ENCODE assay signal across 9 mouse cellular contexts in the genomic region with DNA sequence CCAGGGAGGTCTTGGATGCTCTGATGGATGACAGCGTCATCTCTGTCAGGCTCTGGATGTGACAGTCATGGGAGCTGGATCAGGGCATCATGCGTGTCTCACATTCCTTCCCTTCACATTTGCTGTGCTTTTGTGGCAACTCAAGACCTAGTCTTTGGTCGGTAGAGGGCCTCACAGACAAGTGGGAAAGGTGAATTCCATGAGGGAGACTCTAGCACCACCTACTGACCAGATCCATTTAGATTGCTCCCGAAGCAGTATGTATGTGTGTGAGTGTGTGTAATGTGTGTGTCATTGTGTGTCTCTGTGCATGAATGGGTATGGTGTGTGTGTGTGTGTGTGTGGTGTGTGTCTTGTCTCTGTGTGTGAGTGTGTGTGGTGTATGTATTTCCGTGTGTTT. TPM values are rescaled to one million over a fixed set of nuclear protein-coding genes. Genes with fewer than 3 reads are reported as not detected.
A peak's percentile ranks its signal among the peaks of the same experiment; 100 is the strongest.
DNase-seq lines count a peak whose midpoint lies in the region; ATAC-seq and TF ChIP-seq lines count a peak whose summit lies in the region.
"Had no signal": no experiment of that assay in that cellular context is flagged by ENCODE, and none has a peak within 500 bp of the region (broad histone marks: within the 10 kb centered on the region; RNA-seq: fewer than 3 reads in every experiment).

No protein-coding gene starts in this region.

- in situ Hi-C loops in CH12.LX (cut with MboI; ENCODE audit: low pct_ligation_motif_present, low pct_unique_long_range_greater_than_20kb, low sequenced_read_pairs): loop anchor here (5.0 kb wide), 1 partner anchor 97 kb away; no protein-coding TSS in a partner anchor

- TF ChIP-seq CTCF in CH12.LX (conservative IDR thresholded peaks at IDR 0.05 in 1 of 2, IDR thresholded peaks at IDR 0.05 in 1 of 2; ENCODE audit: low read depth in 2 of 2, low read length in 2 of 2): peak; percentile 59 to 100
- peak; percentile 100 for TF ChIP-seq CTCF in lung, postnatal 0 days (IDR thresholded peaks at IDR 0.05)
- TF ChIP-seq CTCF in testis, adult 2 months (IDR thresholded peaks at IDR 0.05; ENCODE audit: control insufficient read depth, insufficient read depth, insufficient replicate concordance, low read depth, low read length): peak; percentile 35; the same call in 1 of the 2 replicates

- H3K79me2 ChIP-seq in CH12.LX (replicated peaks; ENCODE audit: control insufficient read depth, extremely low read depth, insufficient read depth, poor library complexity, severe bottlenecking): no peaks in the 10 kb centered on the region

- no peak overlapping the region for H3K9ac ChIP-seq in CH12.LX (ENCODE audit: insufficient read depth, low read depth)
- no peak overlapping the region for H3K9ac ChIP-seq in heart, embryonic 16.5 days (ENCODE audit: low read length)
- no peak overlapping the region for H3K9ac ChIP-seq in lung, postnatal 0 days (replicated peaks; ENCODE audit: low read depth)
- H3K9ac ChIP-seq: limb, embryonic 13.5 days had no signal

- peak; percentile 41; the same call in 1 of the 2 replicates for ATAC-seq in heart, embryonic 16.5 days (replicated peaks; ENCODE audit: extremely low read depth, insufficient read depth, low FRiP score)
- ATAC-seq in lung, postnatal 0 days: peak; percentile 59

- H3K9me3 ChIP-seq in CH12.LX (replicated peaks; ENCODE audit: low read length): no peaks in the 10 kb centered on the region
- no peaks in the 10 kb centered on the region for H3K9me3 ChIP-seq in heart, embryonic 16.5 days (replicated peaks; ENCODE audit: control insufficient read depth, low read length)
- no peaks in the 10 kb centered on the region for H3K9me3 ChIP-seq in lung, postnatal 0 days (ENCODE audit: low read length)
- H3K9me3 ChIP-seq: limb, embryonic 13.5 days had no signal

- dilution Hi-C loops in CH12.LX (cut with MboI; ENCODE audit: extremely low pct_ligation_motif_present, extremely low pct_unique_long_range_greater_than_20kb, low sequenced_read_pairs): no loop called here

- H3K36me3 ChIP-seq in CH12.LX (replicated peaks in 1 of 2; ENCODE audit: control insufficient read depth in 1 of 2, insufficient read depth in 1 of 2, low read length in 1 of 2): no peaks in the 10 kb centered on the region
- H3K36me3 ChIP-seq in heart, embryonic 16.5 days (ENCODE audit: control insufficient read depth, insufficient read depth): 0 out of 2 replicates have a peak, but pooled peaks cover 3% of the 10 kb centered on the region
- no peaks in the 10 kb centered on the region for H3K36me3 ChIP-seq in lung, postnatal 0 days (ENCODE audit: insufficient read depth, low read length)
- no peaks in the 10 kb centered on the region for H3K36me3 ChIP-seq in testis, adult 2 months (ENCODE audit: control insufficient read depth, insufficient read depth, low read length)

- H3K4me1 ChIP-seq in CH12.LX (ENCODE audit: control insufficient read depth in 1 of 2, insufficient read depth in 2 of 2): 0 out of 4 replicates have a peak, but pooled peaks cover 0 to 4% of the 10 kb centered on the region in 2 experiments
- H3K4me1 ChIP-seq in heart, embryonic 16.5 days (ENCODE audit: control insufficient read depth, insufficient read depth, low read length): no peaks in the 10 kb centered on the region
- no peaks in the 10 kb centered on the region for H3K4me1 ChIP-seq in lung, postnatal 0 days (ENCODE audit: insufficient read depth, low read depth, low read length)
- no peaks in the 10 kb centered on the region for H3K4me1 ChIP-seq in testis, adult 2 months (ENCODE audit: control insufficient read depth, insufficient read depth, low read length)
- H3K4me1 ChIP-seq: limb, embryonic 13.5 days had no signal

- H3K4me2 ChIP-seq in CH12.LX (ENCODE audit: insufficient read depth, low read depth, poor library complexity, severe bottlenecking): no peak overlapping the region
- no peak overlapping the region for H3K4me2 ChIP-seq in heart, embryonic 16.5 days (ENCODE audit: low read depth, low read length)
- H3K4me2 ChIP-seq in lung, postnatal 0 days (replicated peaks; ENCODE audit: low read depth, low read length): no peak overlapping the region
- H3K4me2 ChIP-seq: limb, embryonic 13.5 days had no signal

- peak; percentile 48 to 88 for DNase-seq in adrenal gland, adult (ENCODE audit: inconsistent age in 2 of 2, low spot score in 1 of 2)
- no peak for DNase-seq in adrenal gland, postnatal 4 days (ENCODE audit: low spot score in 2 of 2)
- DNase-seq in CH12.LX (ENCODE audit: extremely low read depth): peak; percentile 62
- DNase-seq in cerebellum, postnatal 10 days: peak; percentile 87 to 94
- DNase-seq in kidney, postnatal 25 days: peak; percentile 70 to 82
- DNase-seq in lung, postnatal 0 days (ENCODE audit: low spot score): peak; percentile 91

- TF ChIP-seq POLR2A in CH12.LX (IDR thresholded peaks at IDR 0.05; ENCODE audit: low read depth, low read length): no peak
- no peak for TF ChIP-seq POLR2A in testis, adult 2 months (IDR thresholded peaks at IDR 0.05; ENCODE audit: control insufficient read depth, low read depth, low read length)

- 48% methylated on average over 5 of the region's 5 CpGs for WGBS in heart, embryonic 16.5 days
- whole genome bisulfite sequencing in lung, postnatal 0 days: 57% methylated on average over 5 of the region's 5 CpGs

- H3K27me3 ChIP-seq in CH12.LX (replicated peaks): peaks cover 43% of the 10 kb centered on the region
- peaks cover 8% of the 10 kb centered on the region for H3K27me3 ChIP-seq in heart, embryonic 16.5 days (ENCODE audit: control insufficient read depth, insufficient read depth, low read length)
- H3K27me3 ChIP-seq in lung, postnatal 0 days (replicated peaks; ENCODE audit: insufficient read depth, low read length): no peaks in the 10 kb centered on the region
- no peaks in the 10 kb centered on the region for H3K27me3 ChIP-seq in testis, adult 2 months (ENCODE audit: control insufficient read depth, insufficient read depth, low read length)
- H3K27me3 ChIP-seq: limb, embryonic 13.5 days had no signal

- H3K27ac ChIP-seq in CH12.LX (ENCODE audit: insufficient read depth, low read depth): no peak overlapping the region
- H3K27ac ChIP-seq in heart, embryonic 16.5 days (ENCODE audit: low read length): no peak overlapping the region
- H3K27ac ChIP-seq in lung, postnatal 0 days (ENCODE audit: low read length): no peak overlapping the region
- H3K27ac ChIP-seq in testis, adult 2 months (ENCODE audit: control insufficient read depth, insufficient read depth, low read depth, low read length): no peak overlapping the region
- H3K27ac ChIP-seq: limb, embryonic 13.5 days had no signal

- TF ChIP-seq RAD21 in CH12.LX (IDR thresholded peaks at IDR 0.05; ENCODE audit: low read depth, low read length): peak; percentile 83

- H3K4me3 ChIP-seq in CH12.LX (replicated peaks in 1 of 3; ENCODE audit: low read depth in 2 of 3, low read length in 2 of 3, poor library complexity in 1 of 3): no peak overlapping the region
- no peak overlapping the region for H3K4me3 ChIP-seq in heart, embryonic 16.5 days (ENCODE audit: low read length)
- no peak overlapping the region for H3K4me3 ChIP-seq in lung, postnatal 0 days (ENCODE audit: low read depth, low read length)
- H3K4me3 ChIP-seq in testis, adult 2 months (ENCODE audit: control insufficient read depth, low read depth, low read length): no peak overlapping the region
- H3K4me3 ChIP-seq: limb, embryonic 13.5 days had no signal

- no peak for TF ChIP-seq EP300 in CH12.LX (IDR thresholded peaks at IDR 0.05; ENCODE audit: low read length)
- no peak for TF ChIP-seq EP300 in lung, postnatal 0 days (IDR thresholded peaks at IDR 0.05)

TF ChIP-seq in CH12.LX, 34 proteins besides CTCF, POLR2A, EP300 and RAD21 (continues in another document):
- TF ChIP-seq TBP (conservative IDR thresholded peaks at IDR 0.05; ENCODE audit: low read depth, low read length) (no peak), KAT2A (IDR thresholded peaks at IDR 0.05; ENCODE audit: insufficient replicate concordance, low read length) (no peak), PAX5 (IDR thresholded peaks at IDR 0.05; ENCODE audit: low read length) (no peak), MYC (IDR thresholded peaks at IDR 0.05; ENCODE audit: low read depth, low read length) (peak; percentile 59; the same call in 1 of the 2 replicates), NELFE (IDR thresholded peaks at IDR 0.05; ENCODE audit: low read depth, low read length) (peak; percentile 75; the same call in 1 of the 2 replicates), JUND (conservative IDR thresholded peaks at IDR 0.05; ENCODE audit: low read depth, low read length) (peak; percentile 32; the same call in 1 of the 2 replicates), CHD1 (IDR thresholded peaks at IDR 0.05; ENCODE audit: low read depth, low read length) (no peak), MXI1 (IDR thresholded peaks at IDR 0.05; ENCODE audit: low read depth, low read length) (no peak), ZMIZ1 (IDR thresholded peaks at IDR 0.05; ENCODE audit: low read depth, low read length) (no peak), JUN (IDR thresholded peaks at IDR 0.05; ENCODE audit: insufficient read depth, low read depth, low read length) (no peak), IRF4 (IDR thresholded peaks at IDR 0.05; ENCODE audit: low read depth, low read length) (peak; percentile 77), TCF12 (IDR thresholded peaks at IDR 0.05; ENCODE audit: low read depth, low read length) (0 out of 2 replicates have a peak, but pooled peaks have one; percentile 20), MAFK (IDR thresholded peaks at IDR 0.05; ENCODE audit: insufficient replicate concordance, low read length) (no peak), ELF1 (IDR thresholded peaks at IDR 0.05; ENCODE audit: low read depth, low read length) (0 out of 2 replicates have a peak, but pooled peaks have one; percentile 19), ETS1 (conservative IDR thresholded peaks at IDR 0.05; ENCODE audit: low read depth, low read length) (no peak), GABPA (IDR thresholded peaks at IDR 0.05; ENCODE audit: insufficient replicate concordance, low read depth, low read length) (no peak), E2F4 (IDR thresholded peaks at IDR 0.05; ENCODE audit: insufficient replicate concordance, low read depth, low read length) (no peak), HCFC1 (IDR thresholded peaks at IDR 0.05; ENCODE audit: low read depth, low read length) (no peak), CHD2 (IDR thresholded peaks at IDR 0.05; ENCODE audit: low read length) (no peak), UBTF (IDR thresholded peaks at IDR 0.05; ENCODE audit: low read depth, low read length) (no peak), MAZ (IDR thresholded peaks at IDR 0.05; ENCODE audit: low read depth, low read length) (no peak)

RNA-seq across cellular contexts. Expression of a gene that starts 43.5 kb away (rescaled TPM):
- total RNA-seq in adrenal gland, postnatal 4 days (2021): 10 to 100 TPM; 64.1 to 77.4 TPM
- total RNA-seq in CH12.LX (2012; rRNA removed): 1.3 and 1.4 TPM in 2 replicates
- not detected in 2 replicates for total RNA-seq in CH12.LX (2014; rRNA removed)
- 0.11 TPM in 1 of 2 replicates, not detected in the other for polyA plus RNA-seq in CH12.LX (2012; ENCODE audit: insufficient read length, low read depth)
- 109 and 124 TPM in 2 replicates for polyA plus RNA-seq in heart, embryonic 16.5 days (2015; fragmentation: Nextera tagmentation; extraction: Ambion mirVana)
- 45.7 and 51.2 TPM in 2 replicates for polyA plus RNA-seq in lung, postnatal 0 days (2015; fragmentation: Nextera tagmentation; extraction: Ambion mirVana)
- polyA plus RNA-seq in testis, adult 2 months (2012; rRNA removed): 11.7 and 12.4 TPM in 2 replicates

Comparison
In these comparisons a context has a peak if more than half of its experiments do, and no peak if none do; other contexts are left out.
1. DNase-seq: peak in adrenal gland, adult (2 of 2), CH12.LX (single experiment), cerebellum, postnatal 10 days (2 of 2), kidney, postnatal 25 days (2 of 2) and lung, postnatal 0 days (single experiment); none in adrenal gland, postnatal 4 days (0 of 2).
2. CTCF ChIP-seq: peak in every context shown above with its lines; median percentile 100 in lung, postnatal 0 days; 80 in CH12.LX; 35 in testis, adult 2 months.
3. RNA of a gene that starts 43.5 kb away (polyA plus RNA-seq): 109 to 124 TPM in heart, embryonic 16.5 days, 45.7 to 51.2 TPM in lung, postnatal 0 days and 11.7 to 12.4 TPM in testis, adult 2 months; 0.11 TPM in CH12.LX; every median in the first group is over 10 times any median in the second.